ENCODE assay signal across 23 mouse cellular contexts in genomic region chr14:35650381-35650780, GRCm38 (mm10).
"Had no signal": no experiment of that assay in that cellular context is flagged by ENCODE, and none has a peak within 500 bp of the region (broad histone marks: within the 10 kb centered on the region; RNA-seq: fewer than 3 reads in every experiment).

No protein-coding gene starts in this region.

- DNase-seq: liver, postnatal 0 days; lung, adult 2 months; lung, postnatal 14 days; lung, postnatal 36 days; retina, postnatal 1 day; right cerebral cortex, adult 18-20 months; right cerebral cortex, postnatal 25 days; right cerebral cortex, postnatal 4 days; thymus, adult 2 months; thymus, postnatal 25 days; thymus, postnatal 4 days had no signal

- H3K4me1 ChIP-seq: lung, embryonic 15.5 days; megakaryocyte, embryonic 14.5 days; midbrain, embryonic 13.5 days; neural tube, embryonic 13.5 days; neural tube, embryonic 15.5 days; stomach, embryonic 15.5 days had no signal

- H3K9me3 ChIP-seq: lung, embryonic 15.5 days; midbrain, embryonic 13.5 days; neural tube, embryonic 13.5 days; neural tube, embryonic 15.5 days; stomach, embryonic 15.5 days had no signal

- H3K27me3 ChIP-seq: lung, embryonic 15.5 days; megakaryocyte, embryonic 14.5 days; midbrain, embryonic 13.5 days; neural tube, embryonic 13.5 days; neural tube, embryonic 15.5 days; stomach, embryonic 15.5 days had no signal

- ATAC-seq: liver, postnatal 0 days; lung, postnatal 0 days; midbrain, embryonic 13.5 days; midbrain, embryonic 16.5 days had no signal

- H3K9ac ChIP-seq: liver, postnatal 0 days; lung, embryonic 15.5 days; midbrain, embryonic 13.5 days; neural tube, embryonic 13.5 days; neural tube, embryonic 15.5 days; stomach, embryonic 15.5 days had no signal

- H3K36me3 ChIP-seq: lung, embryonic 15.5 days; midbrain, embryonic 13.5 days; neural tube, embryonic 13.5 days; neural tube, embryonic 15.5 days; stomach, embryonic 15.5 days had no signal

- H3K4me2 ChIP-seq: lung, embryonic 15.5 days; midbrain, embryonic 11.5 days; midbrain, embryonic 13.5 days; neural tube, embryonic 13.5 days; neural tube, embryonic 15.5 days; stomach, embryonic 15.5 days had no signal

- H3K4me3 ChIP-seq: lung, embryonic 15.5 days; megakaryocyte, embryonic 14.5 days; midbrain, embryonic 13.5 days; myocyte; neural tube, embryonic 13.5 days; neural tube, embryonic 15.5 days; stomach, embryonic 15.5 days had no signal

- H3K27ac ChIP-seq: lung, embryonic 15.5 days; macrophage; midbrain, embryonic 13.5 days; neural tube, embryonic 13.5 days; neural tube, embryonic 15.5 days; stomach, embryonic 15.5 days; stomach, postnatal 0 days had no signal
